In genomic region chr17:30568473-30568872, GRCm38 (mm10) we compare ENCODE assay signal across 22 mouse cellular contexts. TPM values are rescaled to one million over a fixed set of nuclear protein-coding genes. Genes with fewer than 3 reads are reported as not detected.
A peak's percentile ranks its signal among the peaks of the same experiment; 100 is the strongest.
DNase-seq lines count a peak whose midpoint lies in the region; ATAC-seq and TF ChIP-seq lines count a peak whose summit lies in the region.
"Had no signal": no experiment of that assay in that cellular context is flagged by ENCODE, and none has a peak within 500 bp of the region (broad histone marks: within the 10 kb centered on the region; RNA-seq: fewer than 3 reads in every experiment).

No protein-coding gene starts in this region.

- no peak overlapping the region for H3K4me3 ChIP-seq in intestine, embryonic 16.5 days (ENCODE audit: low read length)
- H3K4me3 ChIP-seq in intestine, postnatal 0 days (ENCODE audit: low read depth, low read length) = no peak overlapping the region
- no peak overlapping the region for H3K4me3 ChIP-seq in liver, embryonic 15.5 days (replicated peaks)
- no peak overlapping the region for H3K4me3 ChIP-seq in liver, embryonic 12.5 days
- no peak overlapping the region for H3K4me3 ChIP-seq in liver, embryonic 16.5 days (ENCODE audit: low read depth, low read length)
- H3K4me3 ChIP-seq in liver, postnatal 0 days (ENCODE audit: low read depth, low read length) = no peak overlapping the region
- H3K4me3 ChIP-seq in liver, embryonic 11.5 days (ENCODE audit: low read depth, low read length) = no peak overlapping the region

- peak; percentile 61 for ATAC-seq in intestine, embryonic 16.5 days
- ATAC-seq in intestine, postnatal 0 days = no peak
- ATAC-seq in liver, embryonic 15.5 days (ENCODE audit: insufficient read depth) = peak; percentile 28; the same call in 1 of the 2 replicates
- no peak for ATAC-seq in liver, embryonic 12.5 days
- peak; percentile 58; the same call in 1 of the 2 replicates for ATAC-seq in liver, embryonic 16.5 days (ENCODE audit: low read depth)
- ATAC-seq in liver, postnatal 0 days = peak; percentile 71
- ATAC-seq in liver, embryonic 11.5 days (replicated peaks; ENCODE audit: low FRiP score) = no peak
- ATAC-seq: activated CD4-positive, CD25-positive, alpha-beta regulatory T cell, adult 4 months; CD4-positive, CD25-positive, alpha-beta regulatory T cell, adult 4 months; Patski had no signal

- TF ChIP-seq CTCF in intestine, postnatal 0 days (IDR thresholded peaks at IDR 0.05; ENCODE audit: low read depth) = no peak
- TF ChIP-seq CTCF in liver, postnatal 0 days (IDR thresholded peaks at IDR 0.05; ENCODE audit: low read depth) = no peak

- no peak overlapping the region for H3K27ac ChIP-seq in intestine, embryonic 16.5 days (ENCODE audit: low read length)
- H3K27ac ChIP-seq in intestine, postnatal 0 days (ENCODE audit: low read depth, low read length) = no peak overlapping the region
- no peak overlapping the region for H3K27ac ChIP-seq in liver, embryonic 15.5 days (replicated peaks)
- no peak overlapping the region for H3K27ac ChIP-seq in liver, embryonic 12.5 days
- no peak overlapping the region for H3K27ac ChIP-seq in liver, embryonic 16.5 days (ENCODE audit: low read length)
- H3K27ac ChIP-seq in liver, postnatal 0 days (ENCODE audit: low read depth) = peak overlapping the region; percentile 59; the same call in 1 of the 2 replicates
- H3K27ac ChIP-seq in liver, embryonic 11.5 days (ENCODE audit: low read depth, low read length) = no peak overlapping the region

- H3K4me2 ChIP-seq in intestine, embryonic 16.5 days (ENCODE audit: low read depth, low read length) = no peak overlapping the region
- no peak overlapping the region for H3K4me2 ChIP-seq in intestine, postnatal 0 days (replicated peaks; ENCODE audit: low read depth)
- no peak overlapping the region for H3K4me2 ChIP-seq in liver, embryonic 15.5 days
- no peak overlapping the region for H3K4me2 ChIP-seq in liver, embryonic 12.5 days
- no peak overlapping the region for H3K4me2 ChIP-seq in liver, embryonic 16.5 days (ENCODE audit: low read depth, low read length)
- H3K4me2 ChIP-seq in liver, postnatal 0 days (ENCODE audit: low read depth, low read length) = no peak overlapping the region
- H3K4me2 ChIP-seq in liver, embryonic 11.5 days = no peak overlapping the region

- no peaks in the 10 kb centered on the region for H3K36me3 ChIP-seq in intestine, embryonic 16.5 days (ENCODE audit: control insufficient read depth, insufficient read depth, low read length)
- no peaks in the 10 kb centered on the region for H3K36me3 ChIP-seq in intestine, postnatal 0 days (ENCODE audit: control insufficient read depth, insufficient read depth)
- no peaks in the 10 kb centered on the region for H3K36me3 ChIP-seq in liver, embryonic 15.5 days (replicated peaks)
- H3K36me3 ChIP-seq in liver, embryonic 12.5 days = no peaks in the 10 kb centered on the region
- no peaks in the 10 kb centered on the region for H3K36me3 ChIP-seq in liver, embryonic 16.5 days (ENCODE audit: control insufficient read depth, insufficient read depth)
- no peaks in the 10 kb centered on the region for H3K36me3 ChIP-seq in liver, postnatal 0 days (replicated peaks; ENCODE audit: insufficient read depth, low read length)
- H3K36me3 ChIP-seq in liver, embryonic 11.5 days (ENCODE audit: control insufficient read depth, insufficient read depth, low read length) = no peaks in the 10 kb centered on the region

- peaks cover 7% of the 10 kb centered on the region for H3K4me1 ChIP-seq in intestine, embryonic 16.5 days (ENCODE audit: control insufficient read depth, insufficient read depth, low read length)
- H3K4me1 ChIP-seq in intestine, postnatal 0 days (replicated peaks; ENCODE audit: control insufficient read depth, insufficient read depth, low read length) = peaks cover 3% of the 10 kb centered on the region; the same call in 1 of the 2 replicates
- H3K4me1 ChIP-seq in liver, embryonic 15.5 days (replicated peaks) = peaks cover 23% of the 10 kb centered on the region
- H3K4me1 ChIP-seq in liver, embryonic 12.5 days = peaks cover 27% of the 10 kb centered on the region
- H3K4me1 ChIP-seq in liver, embryonic 16.5 days (ENCODE audit: control insufficient read depth, low read depth, low read length) = peaks cover 5% of the 10 kb centered on the region
- H3K4me1 ChIP-seq in liver, postnatal 0 days (ENCODE audit: insufficient read depth) = peaks cover 27% of the 10 kb centered on the region
- H3K4me1 ChIP-seq in liver, embryonic 11.5 days (replicated peaks; ENCODE audit: control insufficient read depth, insufficient read depth, low read length) = peaks cover 5% of the 10 kb centered on the region; the same call in 1 of the 2 replicates

- TF ChIP-seq EP300 in liver, postnatal 0 days (IDR thresholded peaks at IDR 0.05; ENCODE audit: low read depth) = no peak

- H3K9ac ChIP-seq in intestine, embryonic 16.5 days (ENCODE audit: low read depth, low read length) = no peak overlapping the region
- H3K9ac ChIP-seq in intestine, postnatal 0 days (ENCODE audit: low read depth, low read length) = no peak overlapping the region
- no peak overlapping the region for H3K9ac ChIP-seq in liver, embryonic 15.5 days
- no peak overlapping the region for H3K9ac ChIP-seq in liver, embryonic 12.5 days
- H3K9ac ChIP-seq in liver, embryonic 16.5 days (ENCODE audit: low read depth, low read length) = no peak overlapping the region
- no peak overlapping the region for H3K9ac ChIP-seq in liver, postnatal 0 days (replicated peaks)
- no peak overlapping the region for H3K9ac ChIP-seq in liver, embryonic 11.5 days (ENCODE audit: low read depth, low read length)

- no peak for DNase-seq in liver
- no peak for DNase-seq in liver, postnatal 0 days
- no peak for DNase-seq in liver, embryonic 11.5 days (ENCODE audit: low spot score)
- DNase-seq: adrenal gland, adult 2 months; adrenal gland, adult 8-10 months; adrenal gland, postnatal 10 days; adrenal gland, postnatal 14 days; adrenal gland, postnatal 25 days; adrenal gland, postnatal 36 days; B cell, adult 2 months; cerebellum, adult 11 months; cerebellum, adult 11-12 months had no signal

- H3K27me3 ChIP-seq in intestine, embryonic 16.5 days (replicated peaks; ENCODE audit: control insufficient read depth, insufficient read depth, low read length) = no peaks in the 10 kb centered on the region
- no peaks in the 10 kb centered on the region for H3K27me3 ChIP-seq in intestine, postnatal 0 days (replicated peaks; ENCODE audit: control insufficient read depth, insufficient read depth, low read length)
- no peaks in the 10 kb centered on the region for H3K27me3 ChIP-seq in liver, embryonic 15.5 days
- H3K27me3 ChIP-seq in liver, embryonic 12.5 days (replicated peaks) = no peaks in the 10 kb centered on the region
- no peaks in the 10 kb centered on the region for H3K27me3 ChIP-seq in liver, embryonic 16.5 days (ENCODE audit: control insufficient read depth, insufficient read depth, low read depth, low read length)
- no peaks in the 10 kb centered on the region for H3K27me3 ChIP-seq in liver, postnatal 0 days (ENCODE audit: insufficient read depth, low read length)
- H3K27me3 ChIP-seq in liver, embryonic 11.5 days (replicated peaks; ENCODE audit: control insufficient read depth, insufficient read depth, low read length) = no peaks in the 10 kb centered on the region
- H3K27me3 ChIP-seq: CH12.LX, Patski had no signal

- H3K9me3 ChIP-seq in intestine, embryonic 16.5 days (ENCODE audit: control insufficient read depth, low read length) = no peaks in the 10 kb centered on the region
- H3K9me3 ChIP-seq in intestine, postnatal 0 days (ENCODE audit: control insufficient read depth) = no peaks in the 10 kb centered on the region
- H3K9me3 ChIP-seq in liver, embryonic 15.5 days (replicated peaks) = no peaks in the 10 kb centered on the region
- no peaks in the 10 kb centered on the region for H3K9me3 ChIP-seq in liver, embryonic 12.5 days (replicated peaks)
- no peaks in the 10 kb centered on the region for H3K9me3 ChIP-seq in liver, embryonic 16.5 days (replicated peaks; ENCODE audit: control insufficient read depth, low read length)
- H3K9me3 ChIP-seq in liver, postnatal 0 days (ENCODE audit: low read length) = no peaks in the 10 kb centered on the region
- no peaks in the 10 kb centered on the region for H3K9me3 ChIP-seq in liver, embryonic 11.5 days (ENCODE audit: control insufficient read depth, low read length)
- H3K9me3 ChIP-seq: G1E had no signal

RNA-seq across cellular contexts. Expression of gene Btbd9, which starts 7.8 kb away (rescaled TPM):
- 50.8 and 51.6 TPM in 2 replicates for polyA plus RNA-seq in intestine, embryonic 16.5 days (2015; fragmentation: Nextera tagmentation; extraction: Ambion mirVana)
- 35.9 and 42.6 TPM in 2 replicates for polyA plus RNA-seq in intestine, postnatal 0 days (2015; fragmentation: Nextera tagmentation; extraction: Ambion mirVana)
- 12.2 and 15.4 TPM in 2 replicates for polyA plus RNA-seq in liver, embryonic 15.5 days (2015; fragmentation: Nextera tagmentation; extraction: Ambion mirVana)
- 18.9 and 21.6 TPM in 2 replicates for polyA plus RNA-seq in liver, embryonic 12.5 days (2016; fragmentation: Nextera tagmentation; extraction: Ambion mirVana)
- polyA plus RNA-seq in liver, embryonic 16.5 days (2015; fragmentation: Nextera tagmentation; extraction: Ambion mirVana) = 13.2 and 14.3 TPM in 2 replicates
- polyA plus RNA-seq in liver, postnatal 0 days (2015; fragmentation: Nextera tagmentation; extraction: Ambion mirVana) = 16.5 and 17.2 TPM in 2 replicates
- polyA plus RNA-seq in liver, embryonic 11.5 days (2014; fragmentation: Nextera tagmentation; extraction: Ambion mirVana) = 28.6 and 33.4 TPM in 2 replicates

RNA-seq across cellular contexts. Expression of gene Dnah8, which starts 55.7 kb away (rescaled TPM):
- 0.79 and 0.82 TPM in 2 replicates for polyA plus RNA-seq in intestine, embryonic 16.5 days (2015; fragmentation: Nextera tagmentation; extraction: Ambion mirVana)
- polyA plus RNA-seq in intestine, postnatal 0 days (2015; fragmentation: Nextera tagmentation; extraction: Ambion mirVana) = 0.35 and 0.72 TPM in 2 replicates
- polyA plus RNA-seq in liver, embryonic 15.5 days (2015; fragmentation: Nextera tagmentation; extraction: Ambion mirVana) = 1.1 and 1.4 TPM in 2 replicates
- 2.4 and 3.1 TPM in 2 replicates for polyA plus RNA-seq in liver, embryonic 12.5 days (2016; fragmentation: Nextera tagmentation; extraction: Ambion mirVana)
- polyA plus RNA-seq in liver, embryonic 16.5 days (2015; fragmentation: Nextera tagmentation; extraction: Ambion mirVana) = 0.89 and 0.99 TPM in 2 replicates
- 0.63 and 0.64 TPM in 2 replicates for polyA plus RNA-seq in liver, postnatal 0 days (2015; fragmentation: Nextera tagmentation; extraction: Ambion mirVana)
- polyA plus RNA-seq in liver, embryonic 11.5 days (2014; fragmentation: Nextera tagmentation; extraction: Ambion mirVana) = 4.4 and 4.7 TPM in 2 replicates
- polyA plus RNA-seq: Patski had no signal

RNA-seq across cellular contexts. Expression of gene Glo1, which starts 58.2 kb away (rescaled TPM):
- polyA plus RNA-seq in intestine, embryonic 16.5 days (2015; fragmentation: Nextera tagmentation; extraction: Ambion mirVana) = 234 and 240 TPM in 2 replicates
- polyA plus RNA-seq in intestine, postnatal 0 days (2015; fragmentation: Nextera tagmentation; extraction: Ambion mirVana) = 169 and 176 TPM in 2 replicates
- polyA plus RNA-seq in liver, embryonic 15.5 days (2015; fragmentation: Nextera tagmentation; extraction: Ambion mirVana) = 234 and 243 TPM in 2 replicates
- 292 and 300 TPM in 2 replicates for polyA plus RNA-seq in liver, embryonic 12.5 days (2016; fragmentation: Nextera tagmentation; extraction: Ambion mirVana)
- polyA plus RNA-seq in liver, embryonic 16.5 days (2015; fragmentation: Nextera tagmentation; extraction: Ambion mirVana) = 259 and 271 TPM in 2 replicates
- polyA plus RNA-seq in liver, postnatal 0 days (2015; fragmentation: Nextera tagmentation; extraction: Ambion mirVana) = 219 and 220 TPM in 2 replicates
- polyA plus RNA-seq in liver, embryonic 11.5 days (2014; fragmentation: Nextera tagmentation; extraction: Ambion mirVana) = 310 and 314 TPM in 2 replicates

Comparison
In these comparisons a context has a peak if more than half of its experiments do, and no peak if none do; other contexts are left out.
1. ATAC-seq: peak in intestine, embryonic 16.5 days (single experiment), liver, embryonic 15.5 days (single experiment), liver, embryonic 16.5 days (single experiment) and liver, postnatal 0 days (single experiment); none in intestine, postnatal 0 days (single experiment), liver, embryonic 12.5 days (single experiment) and liver, embryonic 11.5 days (single experiment).